Mouse (Mus musculus) WW6 (cell line): ENCODE results near the gene Gimap4.

Experiments used
- DNase-seq: peaks from one replicate; pipeline ENCODE4 v3.0.0-alpha.2; 2013; ENCODE audit warnings: low read depth, low spot score

Gimap4 gene

GRCm38 (mm10) chr6:48700251-48701075 is 16.1 kb downstream of the Gimap4 start:
- DNase-seq: no peak

- DNase-seq: no peak
These were observed 17.8 kb downstream of the Gimap4 start for GRCm38 (mm10) chr6:48702146-48702545.

GRCm38 (mm10) chr6:48702601-48703000 is 18.3 kb downstream of the Gimap4 start:
- DNase-seq: no peak

- DNase-seq: no peak
These were observed 19.8 kb downstream of the Gimap4 start for GRCm38 (mm10) chr6:48704146-48704545.

- no peak for DNase-seq
These were observed 21.8 kb downstream of the Gimap4 start for GRCm38 (mm10) chr6:48706130-48706529.

GRCm38 (mm10) chr6:48718455-48718854 is 34.1 kb downstream of the Gimap4 start, which contains the start of the genes Gm28053 and Gimap7:
Gene Gm28053, plus strand, starts transcription at chr6:48718607.
Gene Gimap7, plus strand, starts transcription at chr6:48718621.
- DNase-seq: no peak

GRCm38 (mm10) chr6:48720326-48720725 is 36.0 kb downstream of the Gimap4 start:
- no peak for DNase-seq

GRCm38 (mm10) chr6:48723468-48723867 is 39.1 kb downstream of the Gimap4 start:
- no peak for DNase-seq

GRCm38 (mm10) chr6:48725476-48725875 is 41.1 kb downstream of the Gimap4 start:
- DNase-seq: no peak

- DNase-seq: no peak
These were observed 43.4 kb downstream of the Gimap4 start for GRCm38 (mm10) chr6:48727761-48728160.

- no peak for DNase-seq
These were observed 48.5 kb downstream of the Gimap4 start for GRCm38 (mm10) chr6:48732864-48733304.

GRCm38 (mm10) chr6:48733660-48734059 is 49.3 kb downstream of the Gimap4 start:
- DNase-seq: no peak

- DNase-seq: no peak
These were observed 52.7 kb downstream of the Gimap4 start for GRCm38 (mm10) chr6:48737053-48737452.

- no peak for DNase-seq
These were observed 53.3 kb downstream of the Gimap4 start for GRCm38 (mm10) chr6:48737688-48738087.

GRCm38 (mm10) chr6:48738961-48739779 is 54.8 kb downstream of the Gimap4 start, which contains the start of gene Gimap1:
Gene Gimap1, plus strand, starts transcription at chr6:48739054.
- no peak for DNase-seq

- DNase-seq: no peak
These were observed 55.4 kb downstream of the Gimap4 start for GRCm38 (mm10) chr6:48739780-48740055.

- no peak for DNase-seq
These were observed 56.3 kb downstream of the Gimap4 start for GRCm38 (mm10) chr6:48740501-48741169.

- no peak for DNase-seq
These were observed 56.9 kb downstream of the Gimap4 start for GRCm38 (mm10) chr6:48741273-48741672.
